Mouse (Mus musculus) spleen, adult 2 months (tissue): ENCODE measurements at regions not wholly inside any gene's neighbourhood (a gene's known extent, or its start where the extent isn't known, plus 50 kb on each side); places are given as distances from the start of the nearest gene placed in this dataset.

ENCODE experiments used
- CTCF ChIP-seq: fragments of 200-500 bp; IDR thresholded peaks from 2 replicates; pipeline ENCODE4 v1.5.1; 2011; ENCODE audit warnings: mild to moderate bottlenecking, inconsistent platforms; ENCODE audit not compliant: insufficient read depth, insufficient read length, insufficient replicate concordance; ENCODE audit errors: extremely low read depth
- POLR2A ChIP-seq: fragments of 200-500 bp; IDR thresholded peaks from 2 replicates; pipeline ENCODE4 v1.6.1; 2011; ENCODE audit warnings: low read depth, low read length, inconsistent platforms

GRCm38 (mm10) chrX:19288171-19288570 is 192.9 kb downstream of the Tex13c3 start:
- no peak for TF ChIP-seq CTCF
- TF ChIP-seq POLR2A: no peak
